Mouse (Mus musculus): Measurements from ENCODE around the gene Fuca2.

GRCm38 (mm10) chr10:13473287-13473832, 26.0 kb upstream of the Fuca2 start:
- TF ChIP-seq CTCF (IDR thresholded peaks at IDR 0.05; ENCODE audit: extremely low read depth, insufficient read depth, low read length) = no peak
- TF ChIP-seq POLR2A (IDR thresholded peaks at IDR 0.05; ENCODE audit: extremely low read depth, insufficient read depth, low read length) = no peak
